Mouse (Mus musculus): ENCODE data around the gene Adck2. TPM values are rescaled to one million over a fixed set of nuclear protein-coding genes. Genes with fewer than 3 reads are reported as not detected.

Adck2 gene
- polyA plus RNA-seq (2011; ENCODE audit: insufficient read depth, insufficient read length, low replicate concordance, missing spikeins) = 8.9 and 15.2 TPM in 2 replicates

- WGBS = under 1% methylated on average over 49 of the region's 49 CpGs
- H3K27ac ChIP-seq (ENCODE audit: control insufficient read depth, insufficient read depth, low read depth, low read length, poor library complexity) = peak within 1 kb of the TSS; percentile 90
- TF ChIP-seq CTCF (IDR thresholded peaks at IDR 0.05; ENCODE audit: control insufficient read depth, insufficient read depth, low read length) = 0 out of 2 replicates have a peak, but pooled peaks have one; percentile 27
- TF ChIP-seq POLR2A (IDR thresholded peaks at IDR 0.05; ENCODE audit: borderline replicate concordance, control insufficient read depth, low read depth, low read length) = peak; percentile 87; the same call in 1 of the 2 replicates
- H3K4me3 ChIP-seq (replicated peaks; ENCODE audit: control insufficient read depth, low read depth, low read length) = peak within 1 kb of the TSS; percentile 75
- H3K4me1 ChIP-seq (ENCODE audit: control insufficient read depth, insufficient read depth, low read length) = no peaks in the 10 kb centered on the region; the same call in 1 of the 2 replicates
Observed at GRCm38 (mm10) chr6:39573791-39574554, at the start of gene Adck2. Adck2 (plus strand) TSS chr6:39573873.

DNA sequence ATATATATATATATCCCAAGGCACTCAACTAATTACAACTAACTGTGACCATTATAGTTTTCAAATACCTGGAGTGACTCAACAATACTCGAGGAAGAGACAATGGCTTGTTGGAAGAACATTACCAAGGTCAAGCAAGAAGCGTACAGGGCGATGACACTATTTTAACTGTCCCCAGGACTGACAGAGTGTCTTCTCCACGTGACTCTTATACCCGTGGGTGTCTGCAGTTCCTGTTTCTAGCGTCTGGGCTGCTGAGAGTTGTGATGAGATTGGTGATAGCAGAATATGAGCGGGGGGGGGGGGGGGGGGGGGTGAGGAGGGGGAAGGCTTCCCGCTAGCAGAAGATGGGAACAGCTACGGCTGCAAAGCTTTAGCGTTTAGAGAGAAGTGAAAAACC lies 46.9 kb upstream of the Adck2 start:
- H3K4me1 ChIP-seq (ENCODE audit: control insufficient read depth, insufficient read depth, low read length) = peaks cover 10% of the 10 kb centered on the region
- no peak overlapping the region for H3K27ac ChIP-seq (ENCODE audit: control insufficient read depth, insufficient read depth, low read depth, low read length, poor library complexity)
- TF ChIP-seq CTCF (IDR thresholded peaks at IDR 0.05; ENCODE audit: control insufficient read depth, insufficient read depth, low read length) (no peak), POLR2A (IDR thresholded peaks at IDR 0.05; ENCODE audit: borderline replicate concordance, control insufficient read depth, low read depth, low read length) (no peak)
- 23% methylated on average over 10 of the region's 10 CpGs for WGBS
- H3K4me3 ChIP-seq (replicated peaks; ENCODE audit: control insufficient read depth, low read depth, low read length) = no peak overlapping the region

DNA sequence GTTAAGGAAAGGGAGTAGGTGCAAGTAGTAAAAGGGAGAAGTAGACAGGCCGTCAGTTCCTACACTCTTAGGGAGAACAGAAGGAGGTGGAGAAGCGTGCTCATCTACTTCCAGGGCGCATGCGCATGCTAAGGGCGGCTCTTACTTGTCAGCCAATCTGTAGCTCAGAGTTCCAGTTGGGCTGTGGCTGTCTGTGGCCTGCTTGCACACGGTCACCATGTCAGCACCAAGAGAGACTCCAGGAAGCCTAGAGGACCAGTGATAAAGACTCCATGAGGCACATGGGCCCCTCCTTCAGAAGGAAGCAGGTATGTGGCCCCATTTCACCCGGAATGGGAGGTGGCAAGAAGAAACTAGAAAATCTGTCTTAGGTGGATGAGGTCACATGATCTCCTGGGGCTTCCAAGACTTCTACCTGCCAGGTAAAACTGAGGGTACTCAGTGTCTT lies 46.3 kb upstream of the Adck2 start:
- 58% methylated on average over 7 of the region's 7 CpGs for WGBS
- Histone ChIP-seq H3K4me1 (ENCODE audit: control insufficient read depth, insufficient read depth, low read length) (peaks cover 9% of the 10 kb centered on the region), H3K4me3 (replicated peaks; ENCODE audit: control insufficient read depth, low read depth, low read length) (no peak overlapping the region), H3K27ac (ENCODE audit: control insufficient read depth, insufficient read depth, low read depth, low read length, poor library complexity) (peak overlapping the region; percentile 3; the same call in 1 of the 2 replicates)
- no peak for TF ChIP-seq CTCF (IDR thresholded peaks at IDR 0.05; ENCODE audit: control insufficient read depth, insufficient read depth, low read length)
- TF ChIP-seq POLR2A (IDR thresholded peaks at IDR 0.05; ENCODE audit: borderline replicate concordance, control insufficient read depth, low read depth, low read length) = no peak

- no peak for TF ChIP-seq POLR2A (IDR thresholded peaks at IDR 0.05; ENCODE audit: borderline replicate concordance, control insufficient read depth, low read depth, low read length)
- no peak for TF ChIP-seq CTCF (IDR thresholded peaks at IDR 0.05; ENCODE audit: control insufficient read depth, insufficient read depth, low read length)
- Histone ChIP-seq H3K4me1 (ENCODE audit: control insufficient read depth, insufficient read depth, low read length) (peaks cover 8% of the 10 kb centered on the region), H3K27ac (ENCODE audit: control insufficient read depth, insufficient read depth, low read depth, low read length, poor library complexity) (no peak overlapping the region), H3K4me3 (replicated peaks; ENCODE audit: control insufficient read depth, low read depth, low read length) (no peak overlapping the region)
- WGBS = 36% methylated on average over 4 of the region's 4 CpGs
Observed at GRCm38 (mm10) chr6:39527811-39528210, 45.9 kb upstream of the Adck2 start.

- no peak overlapping the region for H3K4me3 ChIP-seq (replicated peaks; ENCODE audit: control insufficient read depth, low read depth, low read length)
- TF ChIP-seq CTCF (IDR thresholded peaks at IDR 0.05; ENCODE audit: control insufficient read depth, insufficient read depth, low read length) (no peak), POLR2A (IDR thresholded peaks at IDR 0.05; ENCODE audit: borderline replicate concordance, control insufficient read depth, low read depth, low read length) (no peak)
- H3K27ac ChIP-seq (ENCODE audit: control insufficient read depth, insufficient read depth, low read depth, low read length, poor library complexity) = no peak overlapping the region
- peaks cover 8% of the 10 kb centered on the region for H3K4me1 ChIP-seq (ENCODE audit: control insufficient read depth, insufficient read depth, low read length)
- WGBS = 68% methylated on average over 12 of the region's 12 CpGs
Observed at GRCm38 (mm10) chr6:39528671-39529535, 44.8 kb upstream of the Adck2 start.

GRCm38 (mm10) chr6:39534944-39535343 lies 38.7 kb upstream of the Adck2 start:
- TF ChIP-seq CTCF (IDR thresholded peaks at IDR 0.05; ENCODE audit: control insufficient read depth, insufficient read depth, low read length) (no peak), POLR2A (IDR thresholded peaks at IDR 0.05; ENCODE audit: borderline replicate concordance, control insufficient read depth, low read depth, low read length) (no peak)
- Histone ChIP-seq H3K27ac (ENCODE audit: control insufficient read depth, insufficient read depth, low read depth, low read length, poor library complexity) (no peak overlapping the region), H3K4me1 (ENCODE audit: control insufficient read depth, insufficient read depth, low read length) (peaks cover 3% of the 10 kb centered on the region; the same call in 1 of the 2 replicates), H3K4me3 (replicated peaks; ENCODE audit: control insufficient read depth, low read depth, low read length) (no peak overlapping the region)

DNA sequence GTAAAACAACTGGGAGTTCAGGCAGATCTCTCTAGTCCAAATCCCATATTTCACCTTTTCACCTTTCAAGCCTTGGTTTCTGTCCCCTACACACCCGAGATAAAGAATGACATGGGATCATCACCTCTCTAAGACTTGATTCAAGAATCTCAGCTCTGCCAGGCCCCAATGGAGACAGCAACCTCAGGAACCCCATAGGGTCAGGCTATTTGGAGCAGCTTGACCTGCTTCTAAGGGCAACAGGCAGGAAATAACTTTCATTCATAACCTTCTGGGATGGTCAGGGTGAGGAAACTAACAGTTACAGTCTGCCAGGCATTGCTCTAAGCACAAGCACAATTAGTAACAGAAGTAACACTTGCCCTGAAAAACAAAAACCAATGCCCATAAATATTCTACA lies 37.1 kb upstream of the Adck2 start:
- TF ChIP-seq CTCF (IDR thresholded peaks at IDR 0.05; ENCODE audit: control insufficient read depth, insufficient read depth, low read length) = no peak
- no peak for TF ChIP-seq POLR2A (IDR thresholded peaks at IDR 0.05; ENCODE audit: borderline replicate concordance, control insufficient read depth, low read depth, low read length)
- H3K4me1 ChIP-seq (ENCODE audit: control insufficient read depth, insufficient read depth, low read length) = peaks cover 3% of the 10 kb centered on the region; the same call in 1 of the 2 replicates
- H3K4me3 ChIP-seq (replicated peaks; ENCODE audit: control insufficient read depth, low read depth, low read length) = no peak overlapping the region
- no peak overlapping the region for H3K27ac ChIP-seq (ENCODE audit: control insufficient read depth, insufficient read depth, low read depth, low read length, poor library complexity)
- 56% methylated on average over 1 of the region's 1 CpGs for WGBS

- Histone ChIP-seq H3K27ac (ENCODE audit: control insufficient read depth, insufficient read depth, low read depth, low read length, poor library complexity) (no peak overlapping the region), H3K4me3 (replicated peaks; ENCODE audit: control insufficient read depth, low read depth, low read length) (no peak overlapping the region), H3K4me1 (ENCODE audit: control insufficient read depth, insufficient read depth, low read length) (peaks cover 3% of the 10 kb centered on the region; the same call in 1 of the 2 replicates)
- 87% methylated on average over 5 of the region's 5 CpGs for WGBS
- TF ChIP-seq POLR2A (IDR thresholded peaks at IDR 0.05; ENCODE audit: borderline replicate concordance, control insufficient read depth, low read depth, low read length) (no peak), CTCF (IDR thresholded peaks at IDR 0.05; ENCODE audit: control insufficient read depth, insufficient read depth, low read length) (no peak)
Observed at GRCm38 (mm10) chr6:39537276-39537675, 36.4 kb upstream of the Adck2 start.

All from bone marrow, adult 2 months (tissue).